Mouse (Mus musculus) induced T-regulatory cell, adult 2 months (primary cell): ENCODE measurements around the gene Adamts17.

Source experiments
- DNase-seq: peaks from one replicate; pipeline ENCODE4 v3.0.0-alpha.2; 2012; ENCODE audit warnings: low read depth

The Adamts17 gene

DNA sequence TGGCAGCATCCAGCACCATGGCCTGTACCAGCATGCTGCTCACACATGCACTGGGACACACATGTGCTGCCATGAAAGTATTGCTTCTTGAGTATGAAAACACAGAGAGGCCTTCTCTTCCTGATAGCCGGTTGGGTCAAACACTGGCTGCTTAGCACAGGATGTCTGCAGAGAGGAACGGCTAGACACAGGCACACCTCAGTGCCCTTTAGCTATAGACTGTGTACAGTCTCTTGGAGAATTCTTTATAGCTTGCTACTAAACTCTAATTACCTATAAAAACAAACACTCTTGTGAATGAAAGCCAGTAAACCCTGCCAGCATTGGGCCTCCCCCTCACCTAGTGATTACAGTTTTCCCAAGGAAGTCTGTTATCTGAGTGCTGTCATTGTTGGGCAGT, 131.4 kb downstream of the Adamts17 start:
- DNase-seq = no peak

DNA sequence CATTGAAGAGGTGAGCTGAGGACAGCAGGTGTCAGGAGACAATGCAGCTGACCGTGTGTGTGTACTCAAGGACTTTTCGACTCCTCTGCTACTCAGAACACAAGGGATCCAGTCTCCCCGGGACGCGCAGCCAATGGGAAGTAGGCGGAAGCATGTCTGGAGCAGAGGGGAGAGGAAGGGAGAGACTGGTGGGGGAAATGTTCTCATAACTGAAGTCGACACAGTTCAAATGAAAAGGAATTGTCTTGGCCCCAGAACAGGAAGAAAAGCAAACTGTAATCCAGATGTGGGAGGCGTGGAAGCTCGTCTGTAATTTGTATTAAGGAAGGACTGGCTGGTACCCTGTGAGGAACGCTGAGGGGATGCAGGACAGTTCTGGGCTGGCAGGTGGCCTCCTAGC, 135.3 kb downstream of the Adamts17 start:
- no peak for DNase-seq

DNA sequence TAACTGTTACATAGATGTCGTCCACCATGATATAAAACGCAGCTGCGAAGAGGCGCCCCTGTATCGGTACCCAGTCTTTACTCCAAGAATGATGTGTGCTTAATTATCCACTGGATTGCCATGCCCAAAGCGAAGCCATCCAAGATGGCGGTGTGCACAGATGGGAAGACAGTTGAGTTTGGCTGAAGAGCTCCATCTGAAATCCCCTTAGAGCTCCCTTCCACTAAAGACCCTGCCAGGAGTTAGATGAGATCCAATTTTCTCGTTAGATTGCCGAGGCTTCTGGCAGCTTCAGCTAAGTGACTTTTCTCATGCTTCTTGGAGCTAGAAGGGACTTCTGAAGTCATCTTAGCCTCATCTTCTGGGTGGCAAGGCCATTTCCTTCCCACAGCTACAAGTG, 136.8 kb downstream of the Adamts17 start:
- no peak for DNase-seq

DNA sequence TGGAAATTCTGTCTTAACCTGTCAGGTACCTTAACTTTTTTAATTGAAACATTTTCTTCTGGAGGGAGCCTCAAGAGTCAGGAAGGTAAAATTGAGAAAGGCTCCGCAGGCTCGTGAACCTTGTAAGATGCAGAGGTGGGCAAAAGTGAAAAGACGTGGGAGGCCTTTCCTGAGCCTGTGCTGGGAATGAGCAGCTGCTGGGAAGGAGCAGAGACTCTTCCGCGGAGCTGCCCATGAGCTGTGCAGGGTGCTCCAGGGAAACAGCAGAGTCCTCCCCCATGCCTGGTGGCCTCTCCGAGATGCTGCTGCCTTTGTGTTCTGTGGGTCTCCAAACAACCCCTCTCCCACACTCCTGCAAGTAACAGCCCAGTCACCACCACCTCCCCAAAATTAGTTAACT, 142.1 kb downstream of the Adamts17 start:
- no peak for DNase-seq

DNA sequence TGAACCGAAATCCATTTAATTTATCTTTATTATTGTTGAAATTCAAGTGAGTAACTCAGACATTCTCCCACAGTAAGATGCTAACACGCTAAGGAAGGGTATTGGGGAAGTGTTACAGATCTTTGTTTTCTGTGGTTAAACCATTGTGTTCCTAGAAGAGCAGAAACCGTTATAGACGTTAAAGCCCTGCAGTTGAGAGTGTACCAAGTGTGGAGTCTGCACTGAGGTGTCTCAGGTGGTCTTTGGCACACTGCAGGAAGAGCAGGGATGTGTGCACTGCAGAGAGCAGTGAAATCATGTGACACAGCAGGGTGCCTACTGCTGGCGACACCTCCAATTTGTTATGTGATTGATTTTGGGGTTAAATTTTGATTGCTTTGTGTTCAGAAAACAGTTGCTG, 142.5 kb downstream of the Adamts17 start:
- DNase-seq = no peak

DNA sequence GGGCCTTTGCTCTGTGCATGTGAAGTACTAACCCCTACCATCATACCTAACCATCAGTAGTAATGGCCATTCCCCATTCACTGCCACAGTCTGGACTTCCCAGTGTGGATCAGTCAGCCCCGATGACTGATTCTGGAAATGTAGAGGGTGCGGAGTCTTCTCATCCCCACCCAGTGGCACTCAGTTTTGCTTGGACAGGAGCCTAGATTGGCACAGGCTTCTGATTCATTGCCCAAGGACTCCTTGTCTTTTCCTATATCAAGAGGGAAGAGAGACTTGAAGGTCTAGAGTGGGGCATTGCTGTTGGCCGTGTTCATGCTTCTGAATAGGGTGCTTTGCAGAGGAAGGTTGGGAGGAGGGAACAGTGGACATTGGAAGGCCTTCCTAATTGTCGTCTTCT, 148.1 kb downstream of the Adamts17 start:
- DNase-seq = no peak

DNA sequence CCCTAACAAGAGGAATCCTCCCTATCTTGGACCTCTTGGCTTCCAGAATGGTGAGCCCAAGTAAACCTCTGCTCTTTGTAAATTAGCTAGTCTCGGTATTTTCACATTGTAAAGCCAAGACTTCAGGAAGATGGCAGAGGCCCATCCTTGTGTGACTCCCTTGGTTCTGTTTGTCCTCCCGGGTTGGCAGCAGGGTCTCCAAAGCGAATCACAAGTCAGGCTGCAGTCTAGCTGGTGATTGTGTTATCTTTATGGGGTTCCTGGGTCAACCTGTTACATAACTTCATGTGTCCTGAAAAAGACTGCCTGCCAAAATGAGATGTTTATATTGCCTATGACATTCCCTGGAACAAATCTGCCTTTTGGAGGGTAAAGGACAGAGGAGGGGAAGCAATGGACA, 148.9 kb downstream of the Adamts17 start:
- DNase-seq = no peak

DNA sequence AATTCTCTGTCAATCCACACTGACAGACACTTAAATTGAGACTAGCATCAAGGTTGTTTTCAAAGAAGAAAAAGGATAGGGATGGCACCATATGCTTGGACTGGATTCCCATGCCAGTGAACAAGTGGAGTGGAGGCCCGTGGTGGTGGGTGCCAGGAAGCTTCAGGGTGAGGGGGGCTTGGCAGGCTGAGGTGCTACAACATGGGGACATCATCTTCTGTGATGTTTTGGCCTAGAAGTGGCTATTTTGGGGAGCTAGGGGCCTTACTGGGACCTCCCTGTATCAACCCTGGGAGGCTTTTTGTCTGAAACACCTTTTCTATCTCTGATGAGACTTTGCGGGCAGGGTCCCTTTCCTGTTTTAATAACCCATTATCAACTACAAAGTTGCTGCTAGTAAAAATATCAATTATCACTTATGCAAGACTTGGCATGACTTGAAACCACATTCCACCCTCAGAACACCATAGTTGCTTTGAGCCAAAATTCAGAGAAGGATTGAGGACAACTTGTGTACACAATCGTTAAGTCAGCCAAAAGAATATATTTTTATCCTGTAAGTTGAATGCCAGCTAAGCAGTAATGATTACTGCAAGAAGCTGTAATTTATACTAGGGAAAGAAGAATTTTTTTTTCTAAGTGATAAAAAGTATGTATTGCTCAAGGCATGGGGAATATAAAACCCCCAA, 150.0 kb downstream of the Adamts17 start:
- DNase-seq = no peak

DNA sequence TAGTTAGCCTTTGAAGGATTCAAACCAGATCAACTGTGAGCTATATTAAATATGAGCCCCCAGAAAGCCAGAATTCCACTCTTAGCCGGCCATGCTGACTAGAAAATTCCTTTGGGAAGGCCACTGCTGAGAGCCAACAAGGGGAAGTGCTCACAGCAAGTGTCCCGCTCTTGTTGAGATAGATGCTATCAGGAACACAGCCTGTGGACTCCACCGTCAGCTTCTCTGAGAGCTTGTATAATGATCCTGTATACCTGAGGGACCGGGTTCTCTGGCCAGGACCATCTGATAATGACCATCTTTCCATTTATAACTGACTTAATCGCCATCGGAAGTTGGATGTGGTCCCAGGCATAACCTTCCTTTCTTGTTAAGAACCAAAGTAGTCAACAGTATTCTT, 159.3 kb downstream of the Adamts17 start:
- no peak for DNase-seq

DNA sequence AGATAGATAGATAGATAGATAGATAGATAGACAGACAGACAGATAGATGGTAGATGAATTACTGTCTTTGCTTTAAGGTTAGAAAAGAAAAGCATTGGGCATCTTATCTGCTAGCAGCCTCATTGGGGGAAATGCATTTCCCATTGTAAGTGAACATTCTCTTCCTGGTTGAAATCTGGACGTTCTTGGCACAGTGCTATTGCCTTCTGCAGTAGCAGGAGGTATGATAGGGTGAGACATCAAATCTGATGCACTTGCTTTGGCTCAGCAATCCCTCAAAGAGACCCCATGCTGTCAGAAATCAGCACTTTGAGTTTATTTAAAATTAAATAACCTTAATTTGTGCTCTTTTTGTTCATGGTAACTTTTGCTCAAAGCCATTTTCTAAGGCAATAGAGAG, 164.1 kb downstream of the Adamts17 start:
- no peak for DNase-seq

DNA sequence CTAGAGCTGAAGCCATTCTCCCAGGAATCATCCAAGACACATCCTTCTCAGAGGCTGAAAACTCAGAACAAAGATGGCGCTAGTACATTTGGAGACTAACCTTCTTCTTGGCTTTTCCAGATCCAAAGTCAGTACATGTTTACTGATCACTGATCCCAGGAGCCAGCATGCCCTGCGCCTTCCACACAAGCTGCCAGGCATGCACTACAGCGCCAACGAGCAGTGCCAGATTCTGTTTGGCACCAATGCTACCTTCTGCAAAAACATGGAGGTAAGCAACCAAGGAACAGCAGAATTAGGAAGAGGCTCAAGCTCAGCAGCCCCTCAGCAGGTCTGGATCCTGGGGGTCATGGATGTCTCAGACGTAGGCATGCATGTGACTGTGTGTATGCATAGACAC, 164.7 kb downstream of the Adamts17 start:
- no peak for DNase-seq

DNA sequence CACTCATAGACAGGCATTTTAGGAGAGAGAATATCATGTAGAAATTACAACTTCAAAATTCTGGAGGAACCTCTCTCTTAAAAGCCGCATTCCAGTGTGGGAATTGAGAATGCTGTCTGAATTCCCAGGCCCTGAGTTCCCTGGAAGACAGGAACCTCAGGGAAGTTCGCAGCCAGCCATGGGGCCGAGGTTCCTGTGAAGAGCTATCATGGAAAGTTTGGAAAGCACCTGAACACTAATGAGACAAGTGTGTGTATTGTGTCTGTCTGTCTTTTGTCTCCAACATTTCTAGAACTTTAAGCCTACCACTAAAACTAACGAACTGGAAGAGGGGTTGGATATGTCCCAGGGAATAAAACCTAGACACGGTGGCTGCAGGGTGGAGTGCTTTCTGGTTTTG, 170.3 kb downstream of the Adamts17 start:
- no peak for DNase-seq

DNA sequence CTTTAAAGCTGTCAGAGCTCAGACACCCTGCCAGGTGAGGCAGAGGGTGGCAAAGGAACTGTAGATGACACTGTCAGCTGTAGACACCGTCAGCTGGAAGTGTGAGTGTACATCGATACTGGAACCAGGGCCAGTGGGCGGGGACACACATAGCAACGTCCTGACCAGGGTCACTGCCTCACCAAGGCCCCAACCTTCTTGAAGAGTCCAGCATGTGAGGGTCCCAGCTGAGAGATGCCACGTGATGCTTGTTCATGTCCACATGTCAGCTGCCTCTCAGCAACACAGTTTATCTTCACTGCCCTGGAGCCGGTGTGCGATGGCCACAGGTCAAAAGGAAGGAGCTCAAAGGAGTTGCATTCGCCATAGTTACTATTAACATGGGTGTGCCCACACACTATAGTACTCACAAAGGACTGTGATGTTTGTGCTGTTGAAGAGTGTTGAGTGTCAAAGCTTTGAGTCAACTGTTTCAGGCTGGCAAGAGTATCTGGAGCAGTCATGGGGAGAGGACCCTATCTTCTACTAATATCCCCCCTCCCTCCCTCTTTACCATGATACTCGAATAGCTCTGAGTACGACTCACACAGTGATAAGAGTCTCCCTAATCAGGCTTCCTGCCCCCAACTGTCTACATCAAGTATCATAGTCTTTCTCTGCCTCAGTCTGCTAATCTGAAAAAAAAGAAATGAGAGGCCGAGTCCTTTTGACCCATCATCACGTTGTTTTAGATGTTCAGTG, 172.6 kb downstream of the Adamts17 start:
- no peak for DNase-seq

DNA sequence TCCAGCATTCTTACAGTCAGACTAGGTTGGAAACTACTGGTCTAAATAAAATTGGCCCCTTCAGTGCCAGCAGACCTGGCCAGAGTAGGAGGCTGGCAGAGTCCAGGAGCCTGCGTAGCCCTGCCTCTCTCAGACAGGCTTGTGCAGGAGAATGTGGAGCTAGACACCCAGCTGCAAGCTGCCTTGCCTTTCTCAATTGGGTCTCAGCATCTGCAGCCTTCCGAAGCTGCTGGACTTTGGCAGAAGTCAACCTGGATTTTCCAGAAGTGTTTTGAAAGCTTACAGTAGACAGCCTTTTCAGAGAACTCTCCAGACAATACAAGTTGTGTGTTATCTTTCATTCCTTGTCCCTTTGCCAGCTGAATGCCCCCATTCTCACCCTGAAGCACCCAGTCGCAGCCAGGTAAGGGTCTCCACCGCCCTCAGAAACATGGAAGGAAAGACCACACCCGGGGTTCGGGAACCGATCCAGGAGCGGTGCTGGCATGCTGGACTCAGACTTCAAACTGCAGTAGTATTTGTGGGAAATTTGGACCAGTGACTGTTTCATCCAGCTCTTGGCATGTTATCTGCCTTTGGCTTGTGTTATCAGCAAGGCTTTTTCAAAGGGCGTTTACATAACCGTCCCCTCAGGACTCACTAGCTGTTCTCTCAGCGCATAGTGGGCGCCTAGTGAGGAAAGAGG, 173.8 kb downstream of the Adamts17 start:
- DNase-seq = no peak

DNA sequence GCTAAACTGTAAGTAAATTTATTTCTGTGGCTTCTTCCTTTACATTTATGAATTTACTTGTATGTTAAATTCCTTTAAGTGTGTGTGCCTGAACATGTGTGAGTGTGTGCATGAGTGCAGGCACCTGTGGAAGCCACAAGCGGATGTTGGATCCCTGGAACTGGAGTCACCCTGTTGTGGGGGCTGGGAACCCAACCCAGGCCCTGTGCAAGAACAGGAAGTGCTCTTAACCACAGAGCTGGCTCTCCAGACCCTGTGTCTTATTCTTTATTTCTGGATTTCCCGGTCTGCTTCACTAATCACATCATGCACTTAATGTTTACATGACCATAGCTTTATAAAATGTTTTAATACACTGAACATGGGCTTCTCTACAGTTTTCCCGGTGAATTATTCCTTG, 180.4 kb downstream of the Adamts17 start:
- DNase-seq = no peak

DNA sequence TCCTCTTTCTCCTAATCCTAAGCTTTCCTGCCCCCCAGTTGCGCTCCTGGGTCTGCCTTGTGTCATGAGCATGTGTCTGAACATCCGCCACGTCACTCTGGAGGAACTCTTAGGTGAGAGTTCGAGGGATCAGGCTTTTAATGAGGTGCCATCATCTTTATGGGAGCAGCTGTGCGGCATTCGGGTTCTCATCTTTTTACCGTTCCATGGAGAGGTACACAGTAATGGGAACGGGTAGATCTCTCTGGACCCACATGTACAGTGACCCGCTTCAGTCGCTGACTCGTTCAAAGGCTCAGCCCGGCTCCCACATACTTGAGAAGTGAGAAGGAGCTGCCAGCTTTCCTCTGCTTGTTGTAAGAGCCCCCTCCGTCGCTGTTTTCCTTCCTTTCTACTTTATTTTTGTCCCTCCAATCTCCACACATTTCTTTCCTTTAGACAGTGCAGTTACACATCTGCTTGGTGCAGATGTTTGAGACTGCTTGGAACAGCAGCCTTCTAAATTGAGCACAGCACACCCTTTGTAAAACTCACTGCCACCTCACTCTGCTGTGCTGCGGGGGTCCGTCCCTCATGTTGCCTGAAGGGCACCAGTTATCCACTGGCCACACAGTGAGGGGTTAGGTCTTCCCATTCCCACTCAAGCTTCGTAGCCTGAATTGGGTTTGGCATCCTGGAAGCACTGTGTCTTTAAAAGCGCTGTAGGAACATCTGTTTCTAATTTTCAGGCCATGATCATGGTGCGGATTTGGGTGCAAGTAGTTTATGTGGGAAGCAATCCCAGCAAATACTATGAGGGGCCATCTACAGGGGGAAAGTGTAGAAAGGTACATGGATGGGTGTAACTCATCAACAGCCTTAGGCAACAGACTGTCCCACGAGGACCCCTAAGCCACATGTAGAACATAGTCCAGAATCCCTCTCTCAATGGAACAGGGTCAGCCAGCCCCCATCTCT, 186.9 kb downstream of the Adamts17 start:
- no peak for DNase-seq

DNA sequence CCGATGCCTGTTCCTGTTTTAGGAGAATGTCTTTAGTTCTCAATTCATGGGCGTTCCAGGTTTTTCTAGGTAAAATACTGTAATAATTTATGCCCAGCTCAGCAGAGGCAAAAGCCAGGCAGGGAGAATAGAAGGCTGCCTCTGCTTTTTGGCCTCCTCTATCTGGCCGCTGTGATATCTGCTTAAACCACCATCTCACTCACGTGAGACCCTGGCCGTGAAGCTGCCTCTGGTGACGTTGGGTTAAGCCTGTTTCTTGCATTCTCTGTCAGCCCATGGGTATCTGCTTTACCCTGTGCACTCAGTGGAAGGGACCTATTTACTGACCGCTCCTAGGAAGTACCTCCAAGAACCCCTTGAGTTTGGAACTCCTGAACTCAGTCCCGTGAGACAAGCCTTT, 187.7 kb downstream of the Adamts17 start:
- DNase-seq = no peak

DNA sequence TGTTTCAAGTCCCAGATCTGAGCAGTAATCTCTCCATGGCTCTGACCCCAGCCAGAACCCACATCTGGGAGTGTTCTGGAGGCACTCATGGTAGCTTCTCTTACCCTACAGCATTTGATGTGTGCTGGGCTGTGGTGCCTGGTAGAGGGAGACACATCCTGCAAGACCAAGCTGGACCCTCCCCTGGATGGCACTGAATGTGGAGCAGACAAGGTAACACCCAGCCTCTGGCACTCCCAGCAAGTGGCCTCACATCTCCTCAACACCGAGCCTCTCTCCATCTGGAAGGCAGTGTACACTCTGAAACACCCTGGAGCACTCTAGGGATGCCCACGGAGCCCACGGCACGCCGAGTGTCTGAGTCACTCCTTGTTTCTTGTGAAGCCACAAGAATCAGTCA, 188.2 kb downstream of the Adamts17 start:
- no peak for DNase-seq

DNA sequence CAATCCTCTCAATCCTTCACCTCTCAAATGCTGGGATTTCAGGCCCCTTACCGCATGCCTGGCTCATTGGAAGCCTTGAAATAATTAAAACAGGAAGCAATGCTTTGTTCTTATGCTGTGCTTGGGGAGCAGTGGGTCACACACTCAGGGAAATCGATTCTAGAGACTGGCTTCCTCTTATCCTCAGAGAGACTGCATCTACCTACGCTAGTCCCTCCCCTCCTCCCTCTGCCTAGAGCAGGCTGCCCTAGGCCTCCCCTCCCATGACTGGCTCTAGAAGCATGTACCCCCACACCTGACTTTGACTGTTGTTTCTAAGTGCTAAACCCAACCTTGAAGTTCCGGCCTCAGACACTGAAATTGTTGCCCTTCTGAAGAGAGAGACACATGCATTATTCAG, 189.4 kb downstream of the Adamts17 start:
- no peak for DNase-seq

DNA sequence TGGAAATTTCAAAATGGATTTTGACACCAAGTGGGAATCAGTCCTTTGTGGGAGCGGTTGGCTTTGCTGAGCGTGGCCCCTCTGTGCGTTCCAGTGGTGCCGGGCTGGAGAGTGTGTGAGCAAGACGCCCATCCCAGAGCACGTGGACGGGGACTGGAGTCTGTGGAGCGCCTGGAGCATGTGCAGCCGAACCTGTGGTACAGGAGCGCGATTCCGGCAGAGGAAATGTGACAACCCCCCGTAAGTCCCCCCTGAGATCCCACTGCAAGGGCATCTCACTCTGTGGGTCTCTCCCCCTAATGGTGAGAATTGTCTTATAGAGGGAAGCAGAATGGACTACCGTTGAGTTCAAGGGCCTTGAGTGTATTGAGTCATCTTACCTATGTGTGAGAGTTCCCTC, 189.9 kb downstream of the Adamts17 start:
- no peak for DNase-seq

DNA sequence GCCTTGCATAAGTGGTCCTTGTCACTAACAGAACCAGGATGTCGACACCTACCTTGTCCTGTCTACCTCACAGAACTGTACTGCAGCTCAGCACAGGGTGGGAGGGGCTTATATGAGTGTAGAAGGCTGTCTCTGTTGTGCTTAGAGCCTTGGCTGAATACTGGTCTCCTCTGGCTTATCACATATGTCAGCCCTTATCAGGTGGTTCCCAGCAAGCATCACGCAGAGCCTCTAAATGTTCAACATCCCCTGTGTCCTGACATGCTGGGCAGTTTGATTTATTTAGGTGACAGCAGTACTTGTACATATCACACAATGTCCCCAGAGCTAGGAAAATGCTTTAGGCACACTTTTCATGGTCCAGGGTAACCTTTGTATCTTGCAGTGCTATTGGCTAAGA, 191.7 kb downstream of the Adamts17 start:
- no peak for DNase-seq

DNA sequence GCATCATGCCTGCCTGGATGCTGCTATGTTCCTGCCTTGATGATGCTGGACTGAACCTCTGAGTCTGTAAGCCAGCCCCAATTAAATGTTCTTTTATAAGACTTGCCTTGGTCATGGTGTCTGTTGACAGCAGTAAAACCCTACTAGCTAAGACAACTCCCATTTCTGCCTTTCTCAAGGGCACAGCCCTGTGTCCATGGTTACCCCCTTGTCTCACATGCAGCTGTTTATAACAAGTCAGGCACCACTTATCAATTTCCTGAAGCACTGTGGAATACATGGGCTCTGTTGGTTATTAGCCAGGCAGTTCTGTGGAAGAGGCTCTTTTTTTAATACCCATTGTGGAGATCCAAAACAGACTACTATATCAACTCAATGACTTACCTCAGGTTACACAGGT, 193.1 kb downstream of the Adamts17 start:
- no peak for DNase-seq
